Mouse (Mus musculus) heart, embryonic 14.5 days (tissue): ENCODE data around the gene Ip6k2. TPM values are rescaled to one million over a fixed set of nuclear protein-coding genes. Genes with fewer than 3 reads are reported as not detected.
A peak's percentile ranks its signal among the peaks of the same experiment; 100 is the strongest.

Experiments
- ATAC-seq: fragments of 200-750 bp; cut with Nextera tagmentation; 2 replicates; pipeline ENCODE4 v1.8.0; 2017; ENCODE audit warnings: low read depth, moderate TSS enrichment; ENCODE audit not compliant: insufficient number of reproducible peaks, insufficient read depth, low FRiP score
- H3K27ac ChIP-seq, 2 experiments: fragments of 200-500 bp in 1 of 2; fragments of 300-500 bp in 1 of 2; sonication (generic) in 1 of 2; replicated peaks in 1 of 2; 2 replicates each; pipeline ENCODE4 v1.5.1; 2012 to 2014; ENCODE audit warnings: low read depth in 2 of 2, low read length in 2 of 2, control low read depth in 1 of 2, mild to moderate bottlenecking in 1 of 2, mixed read lengths in 1 of 2; ENCODE audit not compliant: control insufficient read depth in 1 of 2, insufficient read depth in 1 of 2
- H3K27me3 ChIP-seq: fragments of 300-500 bp; sonication (generic); 2 replicates; pipeline ENCODE4 v1.6.1; 2014; ENCODE audit warnings: mild to moderate bottlenecking, low read length, control low read depth; ENCODE audit not compliant: control insufficient read depth, insufficient read depth
- H3K36me3 ChIP-seq: fragments of 300-500 bp; sonication (generic); 2 replicates; pipeline ENCODE4 v1.6.1; 2014; ENCODE audit warnings: mild to moderate bottlenecking, control low read depth, low read length, mixed read lengths; ENCODE audit not compliant: control insufficient read depth, insufficient read depth
- H3K4me1 ChIP-seq, 2 experiments: fragments of 200-500 bp in 1 of 2; fragments of 300-500 bp in 1 of 2; sonication (generic) in 1 of 2; 2 replicates each; pipeline ENCODE4 v1.6.1; 2012 to 2014; ENCODE audit warnings: low read length in 2 of 2, control low read depth in 1 of 2, mixed read lengths in 1 of 2; ENCODE audit not compliant: control insufficient read depth in 2 of 2, insufficient read depth in 2 of 2
- H3K4me2 ChIP-seq: fragments of 300-500 bp; sonication (generic); 2 replicates; pipeline ENCODE4 v1.6.1; 2014; ENCODE audit warnings: mild to moderate bottlenecking, low read length
- H3K4me3 ChIP-seq, 2 experiments: fragments of 200-500 bp in 1 of 2; fragments of 300-500 bp in 1 of 2; sonication (generic) in 1 of 2; 2 replicates each; pipeline ENCODE4 v1.5.1; 2012 to 2014; ENCODE audit warnings: low read length in 2 of 2, mild to moderate bottlenecking in 2 of 2, control low read depth in 1 of 2, low read depth in 1 of 2, moderate library complexity in 1 of 2; ENCODE audit not compliant: control insufficient read depth in 1 of 2, insufficient read depth in 1 of 2
- H3K9ac ChIP-seq: fragments of 300-500 bp; sonication (generic); 2 replicates; pipeline ENCODE4 v1.6.1; 2014; ENCODE audit warnings: mild to moderate bottlenecking, low read length
- H3K9me3 ChIP-seq: fragments of 300-500 bp; sonication (generic); 2 replicates; pipeline ENCODE4 v1.6.1; 2016; ENCODE audit warnings: low read length, control low read depth; ENCODE audit not compliant: control insufficient read depth
- WGBS: fragments of 180-500 bp; shearing (Covaris S2); extraction: QIAGEN DNeasy Blood & Tissue Kit; methylation state at CpG from one replicate; pipeline ENCODE4 v1.1.7; 2014; 5-methylcytosine and 5-hydroxymethylcytosine counted together
- polyA plus RNA-seq: library from polyadenylated mRNA; unstranded; fragments of >200 nt; fragmentation: Nextera tagmentation; extraction: Ambion mirVana; gene quantifications from 2 replicates; pipeline ENCODE4 v1.2.1, GENCODE M21; 2014

Gene Ip6k2
- polyA plus RNA-seq, 1 experiment from 2014 or later, result 45.0 TPM

GRCm38 (mm10) chr9:108795762-108796161, 12.2 kb downstream of the Ip6k2 start:
- H3K4me1 ChIP-seq, result peaks cover 9 to 63% of the 10 kb centered on the region in 2 experiments
- H3K27me3 ChIP-seq, result no peaks in the 10 kb centered on the region
- H3K27ac ChIP-seq, result peak overlapping the region; percentile 14 to 64; a peak in 2 of 4 replicates
- WGBS, result 33% methylated on average over 11 of the region's 11 CpGs
- no peaks in the 10 kb centered on the region for H3K9me3 ChIP-seq
- H3K36me3 ChIP-seq, result peaks cover 52% of the 10 kb centered on the region
- H3K4me2 ChIP-seq, result peak overlapping the region; percentile 29
- peak; percentile 40; the same call in 1 of the 2 replicates for ATAC-seq
- no peak overlapping the region for H3K4me3 ChIP-seq
- peak overlapping the region; percentile 38; the same call in 1 of the 2 replicates for H3K9ac ChIP-seq

- Histone ChIP-seq H3K9me3 (no peaks in the 10 kb centered on the region), H3K4me1 (peaks cover 9 to 57% of the 10 kb centered on the region in 2 experiments), H3K36me3 (peaks cover 58% of the 10 kb centered on the region), H3K9ac (peak overlapping the region; percentile 38; the same call in 1 of the 2 replicates), H3K27ac (peak overlapping the region; percentile 14 to 64; a peak in 2 of 4 replicates), H3K27me3 (no peaks in the 10 kb centered on the region), H3K4me2 (peak overlapping the region; percentile 29; the same call in 1 of the 2 replicates), H3K4me3 (no peak overlapping the region)
- no peak for ATAC-seq
- WGBS, result 57% methylated on average over 4 of the region's 4 CpGs
Measured at GRCm38 (mm10) chr9:108796351-108796981, 12.9 kb downstream of the Ip6k2 start.

GRCm38 (mm10) chr9:108797477-108797876, 13.9 kb downstream of the Ip6k2 start:
- H3K27ac ChIP-seq, result peak overlapping the region in 1 of 2 experiments; percentile 64; a peak in 1 of 4 replicates
- H3K9ac ChIP-seq, result no peak overlapping the region
- no peaks in the 10 kb centered on the region for H3K9me3 ChIP-seq
- peaks cover 68% of the 10 kb centered on the region for H3K36me3 ChIP-seq
- H3K4me2 ChIP-seq, result no peak overlapping the region
- H3K4me3 ChIP-seq, result no peak overlapping the region
- H3K4me1 ChIP-seq, result peaks cover 9 to 48% of the 10 kb centered on the region in 2 experiments
- H3K27me3 ChIP-seq, result no peaks in the 10 kb centered on the region
- no peak for ATAC-seq
- 80% methylated on average over 7 of the region's 7 CpGs for WGBS

DNA sequence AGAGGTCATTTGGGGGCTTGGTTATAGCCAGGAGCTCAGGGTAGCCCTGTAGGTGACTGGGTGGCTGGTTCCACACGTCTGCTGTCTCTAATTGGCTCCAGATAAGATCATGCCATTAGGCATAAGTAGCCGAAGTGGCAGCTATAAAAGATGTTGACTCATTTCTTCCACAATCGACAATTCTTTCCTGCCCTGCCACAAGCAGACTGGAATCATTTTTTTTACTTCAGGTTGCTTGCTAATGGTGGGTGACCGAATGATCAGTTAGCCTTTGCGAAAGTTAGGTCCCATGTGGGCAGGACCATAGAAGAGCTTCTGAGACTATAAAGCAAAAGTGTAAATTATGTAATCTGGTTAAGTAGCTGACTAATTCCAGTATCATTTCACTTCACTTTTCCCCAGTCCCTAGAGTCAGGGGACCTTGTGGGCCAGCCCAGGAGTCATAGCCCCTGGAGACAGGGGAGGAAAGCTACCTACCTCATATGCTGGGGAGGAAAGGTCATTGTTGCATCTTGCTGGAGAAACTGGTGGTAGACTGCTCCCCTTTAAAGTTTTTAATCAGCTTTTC, 15.0 kb downstream of the Ip6k2 start:
- H3K27ac ChIP-seq, result no peak overlapping the region
- H3K27me3 ChIP-seq, result no peaks in the 10 kb centered on the region
- no peak for ATAC-seq
- peaks cover 9 to 41% of the 10 kb centered on the region in 2 experiments for H3K4me1 ChIP-seq
- H3K4me2 ChIP-seq, result no peak overlapping the region
- H3K4me3 ChIP-seq, result no peak overlapping the region
- H3K9me3 ChIP-seq, result no peaks in the 10 kb centered on the region
- no peak overlapping the region for H3K9ac ChIP-seq
- 69% methylated on average over 5 of the region's 5 CpGs for WGBS
- peaks cover 79% of the 10 kb centered on the region for H3K36me3 ChIP-seq

- Histone ChIP-seq H3K27me3 (no peaks in the 10 kb centered on the region), H3K4me1 (peaks cover 9 to 33% of the 10 kb centered on the region in 2 experiments), H3K36me3 (peaks cover 89% of the 10 kb centered on the region), H3K27ac (no peak overlapping the region), H3K9me3 (no peaks in the 10 kb centered on the region), H3K9ac (no peak overlapping the region), H3K4me2 (no peak overlapping the region), H3K4me3 (no peak overlapping the region)
- WGBS, result 77% methylated on average over 3 of the region's 3 CpGs
- no peak for ATAC-seq
Measured at GRCm38 (mm10) chr9:108799564-108799963, 16.0 kb downstream of the Ip6k2 start.

DNA sequence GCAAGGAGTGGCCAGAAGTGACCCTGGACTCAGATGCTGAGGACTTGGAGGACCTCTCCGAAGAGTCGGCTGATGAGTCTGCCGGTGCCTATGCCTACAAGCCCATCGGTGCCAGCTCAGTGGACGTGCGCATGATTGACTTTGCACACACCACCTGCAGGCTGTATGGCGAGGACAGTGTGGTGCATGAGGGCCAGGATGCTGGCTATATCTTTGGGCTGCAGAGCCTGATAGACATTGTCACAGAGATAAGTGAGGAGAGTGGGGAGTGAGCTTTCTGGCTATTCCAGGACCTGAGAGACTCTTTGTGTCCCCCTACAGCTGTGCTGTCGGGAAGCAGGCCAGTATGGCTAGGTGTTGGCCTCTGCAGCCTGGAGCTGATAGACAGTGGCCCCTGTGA, 22.2 kb downstream of the Ip6k2 start:
- 75% methylated on average over 8 of the region's 8 CpGs for WGBS
- Histone ChIP-seq H3K9me3 (no peaks in the 10 kb centered on the region), H3K27me3 (no peaks in the 10 kb centered on the region), H3K4me1 (peaks cover 16 to 42% of the 10 kb centered on the region in 2 experiments), H3K4me2 (no peak overlapping the region), H3K4me3 (no peak overlapping the region), H3K36me3 (peaks cover 68% of the 10 kb centered on the region), H3K27ac (no peak overlapping the region), H3K9ac (no peak overlapping the region)
- no peak for ATAC-seq

DNA sequence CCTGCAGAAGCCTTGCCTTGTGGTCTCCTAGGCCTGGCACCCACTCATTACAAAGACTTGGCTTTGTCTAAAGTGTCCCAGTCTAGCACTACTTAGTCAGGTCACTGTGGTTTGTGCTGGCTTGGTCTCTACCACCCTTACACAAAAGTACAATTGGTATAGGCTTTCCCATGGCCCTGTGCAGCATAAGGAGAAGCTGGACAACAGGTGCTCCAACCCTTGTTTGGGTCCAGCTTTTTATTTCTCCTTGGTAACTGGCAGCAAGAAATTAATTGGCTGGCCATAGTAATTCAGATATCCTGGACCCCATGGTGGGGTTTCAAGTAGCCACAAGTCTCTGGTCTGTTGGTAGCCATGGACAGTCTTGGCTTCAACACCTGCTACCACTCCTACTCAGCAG, 22.8 kb downstream of the Ip6k2 start:
- ATAC-seq, result no peak
- Histone ChIP-seq H3K36me3 (peaks cover 63% of the 10 kb centered on the region), H3K27me3 (no peaks in the 10 kb centered on the region), H3K27ac (peak overlapping the region in 1 of 2 experiments; percentile 74; a peak in 2 of 4 replicates), H3K9me3 (no peaks in the 10 kb centered on the region), H3K4me1 (peaks cover 16 to 42% of the 10 kb centered on the region in 2 experiments), H3K4me2 (no peak overlapping the region), H3K4me3 (no peak overlapping the region), H3K9ac (no peak overlapping the region)
